Mouse (Mus musculus) bone marrow, adult 2 months (tissue): ENCODE data around the gene C1qtnf12.

Experiments used
- CTCF ChIP-seq: fragments of 200-500 bp; IDR thresholded peaks from 2 replicates; pipeline ENCODE4 v1.5.1; 2011; ENCODE audit warnings: low read length, control low read depth; ENCODE audit not compliant: control insufficient read depth, insufficient read depth
- POLR2A ChIP-seq: fragments of 200-500 bp; IDR thresholded peaks from 2 replicates; pipeline ENCODE4 v1.6.1; 2011; ENCODE audit warnings: low read depth, mild to moderate bottlenecking, control low read depth, low read length, borderline replicate concordance; ENCODE audit not compliant: control insufficient read depth

DNA sequence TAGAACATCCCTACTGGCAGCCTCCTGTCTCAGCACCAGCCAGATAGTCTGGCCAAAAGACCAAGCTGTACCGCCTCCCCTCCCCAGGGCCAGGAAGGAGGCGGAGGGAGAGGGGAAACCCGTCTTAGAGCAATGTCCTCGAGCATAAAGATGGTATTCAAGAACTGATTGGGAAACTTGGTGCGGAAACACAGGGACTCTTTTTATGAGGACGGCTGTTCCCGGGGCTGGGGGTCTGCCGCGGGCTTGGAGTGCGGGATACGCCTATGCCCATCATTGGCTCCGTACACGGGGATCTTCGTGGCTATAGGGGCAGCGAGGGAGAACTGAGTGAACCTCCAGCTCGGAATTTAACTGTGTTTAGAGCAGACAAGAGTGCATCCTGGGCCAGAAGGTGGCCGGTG is 19.1 kb upstream of the C1qtnf12 start:
- TF ChIP-seq POLR2A (no peak), CTCF (no peak)
